Mouse (Mus musculus): Measurements from ENCODE around the gene Polr3h. TPM values are rescaled to one million over a fixed set of nuclear protein-coding genes. Genes with fewer than 3 reads are reported as not detected.
A peak's percentile ranks its signal among the peaks of the same experiment; 100 is the strongest.

The Polr3h gene
- total and polyA plus RNA-seq, 2 experiments from 2014 or later: 49.5 to 77.0 TPM

DNA sequence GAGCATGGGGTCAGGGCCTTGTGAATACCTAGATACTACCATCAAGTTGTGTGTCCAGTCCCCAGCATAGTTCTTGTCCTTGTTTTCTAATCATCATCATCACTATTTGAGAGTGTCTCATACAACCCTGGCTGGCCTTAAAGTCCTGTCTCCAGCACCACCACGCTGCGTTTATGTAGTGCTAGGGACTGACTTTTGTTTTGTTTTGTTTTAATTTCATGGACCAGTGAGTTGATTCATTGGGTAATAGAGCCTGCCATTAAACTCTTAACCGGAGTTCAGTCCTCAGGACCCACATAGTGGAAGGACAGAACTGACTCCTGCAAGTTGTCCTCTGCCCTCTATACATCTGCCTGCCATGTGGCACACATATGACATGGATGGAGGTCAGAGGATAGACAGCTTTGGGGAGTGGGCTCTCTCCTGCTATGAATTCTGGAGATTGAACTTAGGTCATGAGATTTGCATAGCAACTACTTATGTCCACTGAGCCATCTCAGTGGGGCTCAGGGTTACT is 40.6 kb downstream of the Polr3h start:
- no peak for TF ChIP-seq CTCF (IDR thresholded peaks at IDR 0.05)
- Histone ChIP-seq H3K27ac (ENCODE audit: low read depth, low read length) (no peak overlapping the region), H3K4me1 (ENCODE audit: insufficient read depth, low read length) (0 out of 2 replicates have a peak, but pooled peaks cover under 1% of the 10 kb centered on the region), H3K27me3 (ENCODE audit: insufficient read depth, low read length) (no peaks in the 10 kb centered on the region), H3K4me2 (ENCODE audit: low read depth, low read length, poor library complexity, severe bottlenecking) (no peak overlapping the region), H3K4me3 (ENCODE audit: low read depth, low read length) (no peak overlapping the region), H3K9ac (replicated peaks; ENCODE audit: low read length, poor library complexity, severe bottlenecking) (no peak overlapping the region), H3K36me3 (ENCODE audit: insufficient read depth, low read length) (peaks cover 12% of the 10 kb centered on the region; the same call in 1 of the 2 replicates), H3K9me3 (ENCODE audit: low read length) (no peaks in the 10 kb centered on the region)
- ATAC-seq (ENCODE audit: low FRiP score) (no peak), DNase-seq (ENCODE audit: low spot score) (no peak)
- 90% methylated on average over 3 of the region's 3 CpGs for WGBS

DNA sequence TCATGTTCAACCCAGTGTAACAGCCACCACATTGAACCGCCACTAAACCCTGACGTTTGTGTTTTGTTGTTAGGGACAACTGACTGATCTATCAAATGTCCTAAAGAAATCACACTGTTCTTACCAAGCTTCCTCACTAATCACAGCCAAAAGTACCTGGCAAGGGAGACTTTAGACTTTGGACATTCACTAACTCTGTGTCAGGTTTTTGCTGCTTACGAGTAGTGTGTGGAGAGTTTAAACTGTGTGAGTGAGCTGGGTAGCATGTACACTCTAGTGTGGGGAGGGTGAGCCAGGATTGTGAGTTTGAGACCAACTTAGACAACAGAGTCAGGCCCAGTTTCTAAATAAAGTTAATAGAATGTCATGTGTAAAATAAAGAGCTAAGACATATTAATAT is 43.7 kb downstream of the Polr3h start:
- DNase-seq (ENCODE audit: low spot score) (no peak), ATAC-seq (ENCODE audit: low FRiP score) (no peak)
- Histone ChIP-seq H3K4me2 (ENCODE audit: low read depth, low read length, poor library complexity, severe bottlenecking) (no peak overlapping the region), H3K36me3 (ENCODE audit: insufficient read depth, low read length) (no peaks in the 10 kb centered on the region), H3K4me3 (ENCODE audit: low read depth, low read length) (no peak overlapping the region), H3K27me3 (ENCODE audit: insufficient read depth, low read length) (no peaks in the 10 kb centered on the region), H3K4me1 (ENCODE audit: insufficient read depth, low read length) (peaks cover 11% of the 10 kb centered on the region; the same call in 1 of the 2 replicates), H3K9ac (replicated peaks; ENCODE audit: low read length, poor library complexity, severe bottlenecking) (no peak overlapping the region), H3K9me3 (ENCODE audit: low read length) (no peaks in the 10 kb centered on the region), H3K27ac (ENCODE audit: low read depth, low read length) (no peak overlapping the region; the same call in 1 of the 2 replicates)
- WGBS: 91% methylated on average over 3 of the region's 3 CpGs
- no peak for TF ChIP-seq CTCF (IDR thresholded peaks at IDR 0.05)

DNA sequence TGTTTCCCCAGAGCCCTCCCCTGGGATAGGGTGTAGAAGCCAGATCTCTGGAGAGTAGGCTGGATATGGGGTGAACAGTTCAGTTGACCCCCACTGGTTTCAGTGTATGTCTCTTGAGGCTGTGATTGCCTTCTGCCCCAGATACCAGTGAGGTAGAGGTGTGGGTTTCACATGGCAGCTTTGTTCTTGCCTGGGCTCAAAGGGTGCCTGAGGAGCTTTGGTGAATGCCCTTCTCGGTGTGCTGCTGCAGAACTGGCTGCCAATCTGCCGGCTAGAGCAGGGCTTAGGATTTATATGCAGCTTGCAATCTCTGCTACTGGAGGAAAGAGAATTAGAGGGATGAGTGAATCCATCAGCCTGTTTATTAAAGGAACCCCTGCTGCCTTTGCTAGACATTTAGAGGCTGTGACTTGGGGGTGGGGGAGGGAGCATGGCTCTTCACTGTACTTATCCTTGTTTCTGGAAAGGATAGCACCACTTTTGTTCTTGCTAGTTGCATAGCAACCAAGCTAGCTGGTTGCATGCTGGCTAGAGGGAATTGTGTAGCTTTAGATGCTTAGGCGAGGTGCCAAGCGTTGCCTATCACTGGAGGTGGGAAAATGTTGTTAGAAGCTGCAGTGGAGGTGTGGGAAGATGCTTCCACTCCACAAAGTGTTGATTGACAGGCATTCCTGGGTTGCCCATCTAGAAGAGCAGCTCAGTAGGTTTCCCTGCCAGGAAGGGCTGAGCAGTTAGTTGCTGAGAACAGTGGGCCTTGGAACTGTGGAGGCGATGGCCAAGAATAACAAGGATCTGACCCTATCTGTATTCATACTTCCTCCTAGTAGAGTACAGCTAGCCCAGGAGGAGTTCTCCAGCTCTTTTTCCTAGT is 46.3 kb downstream of the Polr3h start:
- no peak for TF ChIP-seq CTCF (IDR thresholded peaks at IDR 0.05)
- Histone ChIP-seq H3K4me3 (ENCODE audit: low read depth, low read length) (no peak overlapping the region), H3K36me3 (ENCODE audit: insufficient read depth, low read length) (no peaks in the 10 kb centered on the region), H3K9ac (replicated peaks; ENCODE audit: low read length, poor library complexity, severe bottlenecking) (0 out of 2 replicates have a peak overlapping the region, but pooled peaks have one; percentile 13), H3K27me3 (ENCODE audit: insufficient read depth, low read length) (no peaks in the 10 kb centered on the region), H3K4me1 (ENCODE audit: insufficient read depth, low read length) (peaks cover 11% of the 10 kb centered on the region; the same call in 1 of the 2 replicates), H3K4me2 (ENCODE audit: low read depth, low read length, poor library complexity, severe bottlenecking) (peak overlapping the region; percentile 10; the same call in 1 of the 2 replicates), H3K9me3 (ENCODE audit: low read length) (no peaks in the 10 kb centered on the region), H3K27ac (ENCODE audit: low read depth, low read length) (peak overlapping the region; percentile 85)
- 18% methylated on average over 5 of the region's 5 CpGs for WGBS
- DNase-seq (ENCODE audit: low spot score) (peak; percentile 92), ATAC-seq (ENCODE audit: low FRiP score) (peak; percentile 89)

DNA sequence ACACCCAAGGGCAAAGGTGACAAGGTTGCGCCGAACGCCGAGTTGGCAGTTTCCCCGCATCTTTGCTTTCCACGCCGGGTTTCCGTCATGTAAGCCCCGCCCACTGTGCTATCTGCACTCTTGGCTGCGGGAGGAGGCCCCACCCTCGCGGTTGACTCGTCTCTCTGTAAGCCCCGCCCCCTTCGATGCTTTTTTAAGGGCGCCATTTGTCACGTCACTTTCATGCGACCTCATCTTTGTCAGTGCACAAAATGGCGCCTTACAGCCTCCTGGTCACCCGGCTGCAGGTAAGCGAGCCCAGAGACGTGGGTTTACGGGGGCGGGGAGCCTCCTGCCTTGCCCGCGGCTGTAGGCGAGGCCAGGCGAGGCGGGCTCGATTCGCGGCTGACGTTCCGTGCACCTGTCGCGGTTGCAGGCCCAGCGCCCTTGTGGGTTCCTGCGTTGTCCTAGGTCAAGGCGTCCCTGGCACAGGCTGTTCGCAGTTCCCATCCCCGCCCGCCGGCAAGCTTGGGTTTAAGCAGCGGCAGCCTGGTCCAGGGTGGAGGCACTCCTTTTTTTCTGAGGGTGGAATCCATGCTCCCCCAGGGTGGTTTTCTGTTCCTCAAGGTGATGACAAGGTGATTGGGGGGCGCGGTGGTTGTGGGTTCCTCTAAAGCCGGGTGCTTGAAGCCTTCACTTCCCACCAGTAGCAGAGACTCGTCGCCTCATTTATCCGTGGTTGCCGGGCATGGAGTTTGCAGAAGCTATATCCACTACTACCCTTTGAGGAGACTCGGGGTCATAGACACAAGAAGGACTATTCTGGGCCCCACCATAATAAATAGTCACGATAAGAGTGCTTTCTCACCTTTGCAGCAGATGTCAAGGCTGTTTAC is 53.5 kb downstream of the Polr3h start, which contains the start of gene Aco2:
Gene Aco2, plus strand, starts transcription at position 48 of the 875 bp plus-strand sequence.
- peak within 1 kb of the TSS; percentile 96 for H3K27ac ChIP-seq (ENCODE audit: low read depth, low read length)
- H3K4me1 ChIP-seq (ENCODE audit: insufficient read depth, low read length): no peaks in the 10 kb centered on the region
- H3K27me3 ChIP-seq (ENCODE audit: insufficient read depth, low read length): no peaks in the 10 kb centered on the region
- ATAC-seq (ENCODE audit: low FRiP score): peak; percentile 85
- H3K4me2 ChIP-seq (ENCODE audit: low read depth, low read length, poor library complexity, severe bottlenecking): peak within 1 kb of the TSS; percentile 82
- peaks cover 29% of the 10 kb centered on the region for H3K36me3 ChIP-seq (ENCODE audit: insufficient read depth, low read length)
- no peaks in the 10 kb centered on the region for H3K9me3 ChIP-seq (ENCODE audit: low read length)
- under 1% methylated on average over 52 of the region's 53 CpGs for WGBS
- peak within 1 kb of the TSS; percentile 88 for H3K9ac ChIP-seq (replicated peaks; ENCODE audit: low read length, poor library complexity, severe bottlenecking)
- DNase-seq (ENCODE audit: low spot score): peak; percentile 99
- H3K4me3 ChIP-seq (ENCODE audit: low read depth, low read length): peak within 1 kb of the TSS; percentile 95
- no peak for TF ChIP-seq CTCF (IDR thresholded peaks at IDR 0.05)

DNA sequence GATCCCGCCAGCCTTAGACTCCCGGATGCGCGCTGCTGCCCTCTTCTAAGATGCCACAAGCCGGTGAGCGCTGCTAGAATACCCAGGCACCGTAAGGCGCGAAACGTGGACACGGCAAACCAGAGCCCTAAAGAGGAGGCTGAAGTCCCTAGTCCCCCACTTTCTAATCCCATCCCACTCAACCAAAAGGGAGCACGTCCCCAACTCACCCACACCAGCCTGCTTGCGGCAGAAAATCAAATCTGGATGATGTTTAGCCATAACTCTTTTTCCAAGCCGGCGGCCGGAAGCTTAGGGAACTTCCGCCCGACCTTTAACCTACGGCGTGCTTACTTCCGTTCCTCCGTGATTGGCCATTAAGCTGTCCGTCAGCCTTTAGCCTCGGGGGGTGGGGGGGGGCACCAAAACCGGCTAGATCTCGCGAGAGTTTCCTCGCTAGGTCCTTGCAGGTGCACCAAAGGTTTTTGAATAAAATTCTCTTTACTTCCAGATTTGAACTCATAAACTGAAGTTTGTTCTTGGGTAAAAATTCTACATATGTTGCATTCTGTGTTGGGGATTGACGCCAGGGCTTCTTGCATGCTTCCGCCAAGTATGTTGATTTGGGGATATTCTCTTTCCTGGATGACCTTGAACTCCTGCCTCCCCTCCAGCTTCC is 54.3 kb downstream of the Polr3h start, which contains the start of gene Phf5a:
Gene Phf5a, minus strand, starts transcription at position 308 of the 658 bp plus-strand sequence.
- H3K27me3 ChIP-seq (ENCODE audit: insufficient read depth, low read length): no peaks in the 10 kb centered on the region
- under 1% methylated on average over 30 of the region's 30 CpGs for WGBS
- H3K4me2 ChIP-seq (ENCODE audit: low read depth, low read length, poor library complexity, severe bottlenecking): peak within 1 kb of the TSS; percentile 82
- peak within 1 kb of the TSS; percentile 88 for H3K9ac ChIP-seq (replicated peaks; ENCODE audit: low read length, poor library complexity, severe bottlenecking)
- H3K9me3 ChIP-seq (ENCODE audit: low read length): no peaks in the 10 kb centered on the region
- peak within 1 kb of the TSS; percentile 96 for H3K27ac ChIP-seq (ENCODE audit: low read depth, low read length)
- no peaks in the 10 kb centered on the region for H3K4me1 ChIP-seq (ENCODE audit: insufficient read depth, low read length)
- H3K4me3 ChIP-seq (ENCODE audit: low read depth, low read length): peak within 1 kb of the TSS; percentile 95
- H3K36me3 ChIP-seq (ENCODE audit: insufficient read depth, low read length): peaks cover 34% of the 10 kb centered on the region
- TF ChIP-seq CTCF (IDR thresholded peaks at IDR 0.05): no peak
- peak; percentile 98 for DNase-seq (ENCODE audit: low spot score)
- ATAC-seq (ENCODE audit: low FRiP score): peak; percentile 93
